Mouse (Mus musculus) hindbrain, embryonic 11.5 days (tissue): ENCODE measurements around the gene Defb25. TPM values are rescaled to one million over a fixed set of nuclear protein-coding genes. Genes with fewer than 3 reads are reported as not detected.
"Not testable (repeated sequence)": the region's sequence is repeated elsewhere in the genome, so short reads cannot be mapped to it uniquely, and the experiment has no call there.

Experiments used
- ATAC-seq: fragments of 200-750 bp; cut with Nextera tagmentation; 2 replicates; pipeline ENCODE4 v1.8.0; 2017; ENCODE audit warnings: mild to moderate bottlenecking, moderate TSS enrichment, moderate library complexity; ENCODE audit not compliant: low FRiP score
- DNase-seq: peaks from one replicate; pipeline ENCODE4 v3.0.0-alpha.2; 2015; ENCODE audit warnings: low spot score
- H3K27ac ChIP-seq: fragments of 300-500 bp; sonication (generic); 2 replicates; pipeline ENCODE4 v1.5.1; 2014; ENCODE audit warnings: mild to moderate bottlenecking, low read depth, low read length
- H3K27me3 ChIP-seq: fragments of 300-500 bp; sonication (generic); 2 replicates; pipeline ENCODE4 v1.6.1; 2014; ENCODE audit warnings: mild to moderate bottlenecking, low read length, moderate library complexity, mixed read lengths; ENCODE audit not compliant: control insufficient read depth, insufficient read depth
- H3K36me3 ChIP-seq: fragments of 300-500 bp; sonication (generic); 2 replicates; pipeline ENCODE4 v1.6.1; 2014; ENCODE audit warnings: mild to moderate bottlenecking, low read length, moderate library complexity, mixed read lengths; ENCODE audit not compliant: control insufficient read depth, insufficient read depth
- H3K4me1 ChIP-seq: fragments of 300-500 bp; sonication (generic); replicated peaks from 2 replicates; pipeline ENCODE4 v1.6.1; 2014; ENCODE audit warnings: low read length, mixed read lengths; ENCODE audit not compliant: control insufficient read depth, insufficient read depth
- H3K4me2 ChIP-seq: fragments of 300-500 bp; sonication (generic); replicated peaks from 2 replicates; pipeline ENCODE4 v1.6.1; 2014; ENCODE audit warnings: mild to moderate bottlenecking, low read depth, low read length
- H3K4me3 ChIP-seq: fragments of 300-500 bp; sonication (generic); 2 replicates; pipeline ENCODE4 v1.5.1; 2014; ENCODE audit warnings: low read depth, low read length
- H3K9ac ChIP-seq: fragments of 300-500 bp; sonication (generic); 2 replicates; pipeline ENCODE4 v1.6.1; 2014; ENCODE audit warnings: low read depth, low read length
- H3K9me3 ChIP-seq: fragments of 300-500 bp; sonication (generic); 2 replicates; pipeline ENCODE4 v1.6.1; 2016; ENCODE audit warnings: low read length; ENCODE audit not compliant: control insufficient read depth
- WGBS: fragments of 180-500 bp; shearing (Covaris S2); extraction: QIAGEN DNeasy Blood & Tissue Kit; methylation state at CpG from one replicate; pipeline ENCODE4 v1.1.7; 2014; 5-methylcytosine and 5-hydroxymethylcytosine counted together
- polyA plus RNA-seq: library from polyadenylated mRNA; unstranded; fragments of >200 nt; fragmentation: Nextera tagmentation; extraction: Ambion mirVana; gene quantifications from 2 replicates; pipeline ENCODE4 v1.2.1, GENCODE M21; 2014

The Defb25 gene
- polyA plus RNA-seq = not detected in 2 replicates

DNA sequence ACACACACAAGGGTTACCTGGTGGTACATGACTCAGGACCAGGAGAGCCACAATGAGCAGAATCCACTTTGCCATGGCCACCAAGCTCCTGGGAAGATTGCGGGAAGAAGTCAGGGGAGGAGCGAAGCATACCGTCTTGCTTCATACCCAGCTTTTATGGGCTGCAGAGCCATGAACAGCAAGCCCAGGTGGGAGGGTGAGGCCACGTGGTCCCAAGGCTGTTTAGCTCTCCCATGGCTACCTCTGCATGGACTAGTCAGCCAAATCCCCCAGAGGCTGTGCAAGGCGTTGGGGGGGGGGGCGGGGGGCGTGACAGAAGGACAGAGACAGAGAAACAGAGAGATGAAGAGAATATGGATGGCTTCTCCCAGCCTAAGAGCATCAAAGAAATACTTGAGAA is at the start of gene Defb25:
TSS of gene Defb25 (minus strand) at position 101 of the 400 bp plus-strand sequence.
- Histone ChIP-seq H3K36me3 (no peaks in the 10 kb centered on the region), H3K9me3 (no peaks in the 10 kb centered on the region), H3K4me2 (no peak within 1 kb of the TSS), H3K4me3 (no peak within 1 kb of the TSS), H3K4me1 (peaks cover 7% of the 10 kb centered on the region; the same call in 1 of the 2 replicates), H3K9ac (no peak within 1 kb of the TSS), H3K27ac (no peak within 1 kb of the TSS), H3K27me3 (peaks cover 19% of the 10 kb centered on the region)
- ATAC-seq (no peak), DNase-seq (no peak)
- WGBS = 79% methylated on average over 7 of the region's 7 CpGs

DNA sequence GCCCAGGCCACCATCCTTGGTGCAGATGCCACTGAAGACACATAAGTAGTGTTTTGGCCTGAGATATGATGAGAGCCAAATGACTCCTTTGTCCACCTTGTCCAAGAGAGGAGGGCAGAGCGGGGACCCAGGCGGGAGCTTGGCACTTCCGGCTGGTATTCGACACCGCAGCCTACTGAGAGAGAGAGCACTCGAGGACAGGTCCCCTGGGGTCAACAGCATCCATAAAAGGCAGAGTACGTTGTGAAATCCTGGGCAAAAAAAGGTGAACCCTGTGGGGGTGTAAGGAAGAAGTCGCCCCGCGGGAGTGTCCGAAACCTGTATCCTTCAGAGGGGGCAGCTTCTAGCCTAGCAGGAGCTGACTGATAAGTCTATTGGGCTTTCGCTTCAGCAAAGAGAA is 49.3 kb upstream of the Defb25 start:
- H3K4me1 ChIP-seq = peaks cover 10% of the 10 kb centered on the region
- WGBS = 73% methylated on average over 12 of the region's 12 CpGs
- H3K27me3 ChIP-seq = no peaks in the 10 kb centered on the region
- DNase-seq (no peak), ATAC-seq (no peak)
- no peaks in the 10 kb centered on the region for H3K9me3 ChIP-seq
- no peaks in the 10 kb centered on the region for H3K36me3 ChIP-seq
- peak overlapping the region; percentile 76 for H3K4me2 ChIP-seq
- H3K9ac ChIP-seq = peak overlapping the region; percentile 51; the same call in 1 of the 2 replicates
- peak overlapping the region; percentile 90; the same call in 1 of the 2 replicates for H3K4me3 ChIP-seq
- H3K27ac ChIP-seq = no peak overlapping the region

DNA sequence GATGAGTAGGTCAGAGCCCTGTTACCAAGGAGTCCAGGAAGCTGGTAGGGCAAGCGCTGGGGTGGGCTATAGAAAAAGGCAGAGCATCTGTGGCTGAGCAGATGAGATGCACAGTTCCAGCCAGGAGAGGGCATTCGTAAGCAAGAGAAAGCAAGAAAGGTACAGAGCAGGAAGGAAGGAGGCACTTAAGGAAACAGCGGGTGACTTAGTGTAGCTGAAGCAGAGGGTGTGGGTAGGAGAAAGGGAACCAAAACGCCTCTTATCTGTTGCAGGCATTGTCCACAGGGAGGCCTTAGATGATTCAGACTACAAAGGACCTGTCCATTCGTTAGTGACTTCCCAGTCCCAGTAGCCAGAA is 48.8 kb upstream of the Defb25 start:
- WGBS = 48% methylated on average over 5 of the region's 5 CpGs
- DNase-seq (peak; percentile 54), ATAC-seq (no peak; the same call in 1 of the 2 replicates)
- Histone ChIP-seq H3K4me2 (peak overlapping the region; percentile 76), H3K27me3 (no peaks in the 10 kb centered on the region), H3K36me3 (no peaks in the 10 kb centered on the region), H3K27ac (0 out of 2 replicates have a peak overlapping the region, but pooled peaks have one; percentile 1), H3K9me3 (no peaks in the 10 kb centered on the region), H3K9ac (peak overlapping the region; percentile 93; the same call in 1 of the 2 replicates), H3K4me3 (peak overlapping the region; percentile 90), H3K4me1 (peaks cover 10% of the 10 kb centered on the region)

DNA sequence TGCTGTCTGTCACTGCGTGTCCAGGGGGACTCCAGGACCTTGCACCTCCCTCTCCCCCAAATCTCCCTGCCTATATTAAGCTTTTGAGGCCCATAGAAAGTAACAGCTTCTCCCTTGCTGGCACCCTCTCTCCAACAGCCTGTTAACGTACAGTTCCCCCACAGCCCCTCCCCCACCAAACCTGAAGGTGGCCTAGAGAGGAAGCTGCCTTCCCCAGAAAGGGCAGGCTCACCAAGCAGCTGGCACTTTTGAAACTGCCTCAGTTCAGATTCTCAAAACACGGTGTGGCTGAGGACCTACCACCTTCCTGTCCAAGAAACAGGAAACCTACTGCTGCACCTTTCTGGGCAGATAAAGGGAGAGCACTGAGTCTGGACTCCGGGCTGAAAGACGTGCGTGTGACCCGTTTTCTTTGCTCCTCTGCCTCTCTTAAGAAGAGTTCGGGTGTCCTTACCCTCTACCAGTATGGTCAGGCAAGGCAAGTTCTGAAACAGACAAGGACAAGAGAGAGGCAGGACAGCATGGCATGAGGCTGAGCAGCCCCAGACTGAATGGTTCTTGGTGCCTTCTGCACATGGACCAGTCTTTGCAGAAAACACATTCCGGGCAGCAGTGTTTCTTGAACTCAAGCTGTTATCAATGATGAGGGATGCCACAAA is 48.3 kb upstream of the Defb25 start:
- peak; percentile 38 for DNase-seq
- Histone ChIP-seq H3K36me3 (no peaks in the 10 kb centered on the region), H3K9me3 (no peaks in the 10 kb centered on the region), H3K9ac (peak overlapping the region; percentile 93), H3K4me2 (peak overlapping the region; percentile 76), H3K27ac (0 out of 2 replicates have a peak overlapping the region, but pooled peaks have one; percentile 1), H3K27me3 (no peaks in the 10 kb centered on the region), H3K4me3 (peak overlapping the region; percentile 90), H3K4me1 (peaks cover 10% of the 10 kb centered on the region)
- no peak; the same call in 1 of the 2 replicates for ATAC-seq
- 59% methylated on average over 9 of the region's 9 CpGs for WGBS

DNA sequence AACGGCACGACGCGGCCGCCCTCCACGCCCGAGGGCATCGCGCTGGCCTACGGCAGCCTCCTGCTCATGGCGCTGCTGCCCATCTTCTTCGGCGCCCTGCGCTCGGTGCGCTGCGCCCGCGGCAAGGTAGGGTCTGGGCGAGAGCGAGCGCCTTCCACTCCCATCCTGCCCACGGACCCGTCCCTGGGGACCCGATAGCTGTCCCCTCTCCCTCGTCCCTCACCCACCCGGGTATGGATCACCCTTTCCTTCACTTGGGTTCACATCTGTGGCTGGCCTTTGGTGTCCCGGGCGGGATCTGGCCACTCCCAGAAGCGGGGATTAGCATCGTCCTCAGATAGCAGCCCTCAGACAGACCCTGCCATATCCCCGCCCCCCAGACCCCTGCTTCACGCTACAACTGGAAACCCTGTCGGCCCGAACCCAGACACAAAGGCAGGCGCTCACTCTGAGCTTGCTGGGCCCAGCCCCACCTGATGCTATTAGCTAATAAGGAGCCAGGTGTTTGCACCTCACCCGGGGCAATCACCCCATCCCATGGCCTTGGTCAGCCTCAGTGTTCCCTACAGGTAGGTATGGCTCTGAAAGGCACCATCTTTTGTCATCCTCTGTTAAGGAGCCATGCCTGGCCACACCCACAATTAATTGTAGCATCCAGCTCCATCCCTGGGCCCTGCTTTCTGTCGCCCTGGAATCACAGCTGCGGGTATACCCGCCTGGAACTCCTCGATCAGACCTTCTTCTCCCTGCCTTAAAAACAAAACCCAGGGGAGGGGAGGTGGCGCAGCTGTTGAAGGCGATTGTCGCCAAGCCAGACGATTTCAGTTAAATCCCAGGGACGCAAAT is 47.0 kb upstream of the Defb25 start:
- ATAC-seq = peak; percentile 80
- Histone ChIP-seq H3K9ac (peak overlapping the region; percentile 93), H3K27ac (peak overlapping the region; percentile 92), H3K4me3 (peak overlapping the region; percentile 90), H3K27me3 (no peaks in the 10 kb centered on the region), H3K4me1 (peaks cover 10% of the 10 kb centered on the region), H3K9me3 (no peaks in the 10 kb centered on the region), H3K36me3 (no peaks in the 10 kb centered on the region), H3K4me2 (peak overlapping the region; percentile 76)
- peak; percentile 72 for DNase-seq
- 1% methylated on average over 44 of the region's 46 CpGs for WGBS

DNA sequence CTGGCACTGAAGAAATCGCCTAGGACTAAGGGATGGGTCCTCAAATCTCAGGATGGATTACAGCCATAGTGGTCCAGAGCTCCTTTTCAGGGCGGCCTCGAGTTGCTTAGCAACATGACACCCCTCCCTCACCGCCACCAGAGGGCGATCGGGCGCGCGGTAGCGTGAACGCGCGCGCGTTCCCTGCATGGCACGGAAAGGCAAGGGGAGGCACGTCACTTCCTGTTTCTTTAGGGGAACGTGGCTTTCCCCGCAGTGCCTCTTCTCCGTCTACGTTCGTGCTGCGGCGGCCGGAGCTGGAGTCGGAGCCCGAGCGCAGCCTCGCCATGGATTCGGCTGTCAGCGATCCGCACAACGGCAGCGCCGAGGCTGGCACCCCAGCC is 46.4 kb upstream of the Defb25 start, which contains the start of gene H13:
TSS of gene H13 (plus strand) at position 206 of the 383 bp plus-strand sequence.
- ATAC-seq = peak; percentile 83
- WGBS = under 1% methylated on average over 34 of the region's 35 CpGs
- DNase-seq = peak; percentile 98
- Histone ChIP-seq H3K4me1 (peaks cover 10% of the 10 kb centered on the region), H3K36me3 (no peaks in the 10 kb centered on the region), H3K27ac (peak within 1 kb of the TSS; percentile 92), H3K9me3 (no peaks in the 10 kb centered on the region), H3K27me3 (no peaks in the 10 kb centered on the region), H3K4me2 (peak within 1 kb of the TSS; percentile 76), H3K9ac (peak within 1 kb of the TSS; percentile 93), H3K4me3 (peak within 1 kb of the TSS; percentile 90)

DNA sequence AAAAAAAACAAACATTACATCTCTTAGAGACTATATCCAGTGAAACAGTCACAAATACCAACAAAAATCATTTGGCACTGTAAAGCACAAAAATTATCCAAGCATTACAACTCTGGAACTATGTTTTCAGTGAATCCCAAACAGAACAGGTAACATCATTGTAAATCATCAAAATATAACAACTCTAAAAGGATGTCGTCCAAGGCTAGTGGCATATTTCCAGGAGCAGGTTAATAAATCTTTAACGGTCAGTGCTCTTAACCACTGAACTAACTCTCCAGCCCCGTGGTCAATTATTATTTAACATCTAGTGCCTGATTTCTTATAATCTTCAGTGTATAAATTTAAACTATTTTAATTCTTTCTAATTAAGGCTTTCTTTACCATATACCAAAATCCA is 43.3 kb upstream of the Defb25 start:
- H3K9ac ChIP-seq, H3K9me3 ChIP-seq: not testable (repeated sequence)
- 77% methylated on average over 3 of the region's 3 CpGs for WGBS

DNA sequence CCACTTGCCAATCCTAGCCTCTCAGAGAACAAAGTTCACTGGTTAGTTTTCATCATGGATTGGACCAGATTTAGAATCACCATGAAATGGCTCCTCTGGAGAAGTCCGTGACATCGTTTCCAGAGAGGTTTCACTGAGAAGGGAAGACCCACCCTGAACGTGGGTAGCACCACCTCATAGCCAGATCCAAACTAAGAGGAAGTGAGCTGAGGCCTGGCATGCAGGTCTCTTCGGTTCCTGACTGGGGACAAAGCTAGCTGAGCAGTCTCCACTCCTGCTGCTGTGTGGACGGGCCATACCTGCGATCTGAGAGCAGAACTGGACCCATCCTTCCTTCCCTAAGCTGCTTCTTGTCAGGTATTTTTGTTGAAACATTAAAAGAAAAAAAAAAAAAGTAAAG is 38.3 kb upstream of the Defb25 start:
- ATAC-seq (no peak), DNase-seq (no peak)
- H3K4me2 ChIP-seq = no peak overlapping the region
- no peaks in the 10 kb centered on the region for H3K9me3 ChIP-seq
- H3K27me3 ChIP-seq = no peaks in the 10 kb centered on the region
- H3K27ac ChIP-seq = no peak overlapping the region
- H3K4me1 ChIP-seq = no peaks in the 10 kb centered on the region
- H3K36me3 ChIP-seq = no peaks in the 10 kb centered on the region
- H3K4me3 ChIP-seq = no peak overlapping the region
- H3K9ac ChIP-seq = no peak overlapping the region
- WGBS = 82% methylated on average over 6 of the region's 6 CpGs

More for the DNA sequence above, 43.3 kb upstream of the Defb25 start:
- H3K4me2 ChIP-seq, ATAC-seq, H3K4me3 ChIP-seq, DNase-seq, H3K4me1 ChIP-seq, H3K27me3 ChIP-seq, H3K27ac ChIP-seq, H3K36me3 ChIP-seq: not testable (repeated sequence)
